Mouse (Mus musculus): Measurements from ENCODE around the gene Fam173a.
"Not testable (repeated sequence)": the region's sequence is repeated elsewhere in the genome, so short reads cannot be mapped to it uniquely, and the experiment has no call there.

The Fam173a gene

DNA sequence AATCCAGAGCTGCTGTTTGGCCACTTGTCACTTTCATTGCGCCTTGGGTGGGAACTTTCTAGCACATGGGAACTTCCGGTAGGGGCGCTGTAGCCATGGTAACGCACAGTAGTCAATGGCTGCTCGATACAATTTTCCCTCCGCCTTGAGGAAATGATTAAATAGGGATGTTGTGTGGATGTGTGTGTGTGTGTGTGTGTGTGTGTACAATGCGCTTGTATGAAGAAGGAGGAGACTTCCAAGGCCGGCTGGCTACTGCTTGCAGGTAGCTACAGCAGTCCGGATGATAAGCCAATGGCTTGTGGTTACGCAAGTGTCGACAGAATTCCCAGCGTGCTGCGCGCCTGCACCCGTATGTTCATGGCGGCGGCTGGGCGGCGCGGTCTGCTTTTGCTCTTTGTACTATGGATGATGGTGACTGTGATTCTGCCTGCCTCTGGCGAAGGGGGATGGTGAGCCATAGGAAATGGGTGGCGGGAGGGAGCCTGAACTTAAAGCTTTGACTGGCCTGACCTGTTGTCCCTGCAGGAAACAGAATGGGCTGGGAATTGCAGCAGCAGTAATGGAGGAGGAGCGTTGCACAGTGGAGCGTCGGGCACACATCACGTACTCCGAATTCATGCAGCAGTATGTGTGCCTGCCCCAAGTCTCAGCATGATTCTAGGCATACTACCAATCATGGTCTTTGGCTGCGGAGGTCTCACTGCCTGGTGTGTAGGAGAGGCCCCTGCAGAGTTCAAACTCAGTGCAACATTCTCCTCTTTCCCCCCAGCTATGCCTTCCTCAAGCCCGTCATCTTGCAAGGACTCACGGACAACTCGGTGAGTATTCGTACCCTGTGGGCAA is 36.2 kb upstream of the Fam173a start, which contains the start of gene Jmjd8:
Gene Jmjd8, plus strand, starts transcription at position 156 of the 846 bp plus-strand sequence.
- peak; percentile 89 for DNase-seq (ENCODE audit: low read depth, low spot score)

GRCm38 (mm10) chr17:25828223-25828594 is 35.5 kb upstream of the Fam173a start:
- DNase-seq (ENCODE audit: low read depth, low spot score), result no peak

DNA sequence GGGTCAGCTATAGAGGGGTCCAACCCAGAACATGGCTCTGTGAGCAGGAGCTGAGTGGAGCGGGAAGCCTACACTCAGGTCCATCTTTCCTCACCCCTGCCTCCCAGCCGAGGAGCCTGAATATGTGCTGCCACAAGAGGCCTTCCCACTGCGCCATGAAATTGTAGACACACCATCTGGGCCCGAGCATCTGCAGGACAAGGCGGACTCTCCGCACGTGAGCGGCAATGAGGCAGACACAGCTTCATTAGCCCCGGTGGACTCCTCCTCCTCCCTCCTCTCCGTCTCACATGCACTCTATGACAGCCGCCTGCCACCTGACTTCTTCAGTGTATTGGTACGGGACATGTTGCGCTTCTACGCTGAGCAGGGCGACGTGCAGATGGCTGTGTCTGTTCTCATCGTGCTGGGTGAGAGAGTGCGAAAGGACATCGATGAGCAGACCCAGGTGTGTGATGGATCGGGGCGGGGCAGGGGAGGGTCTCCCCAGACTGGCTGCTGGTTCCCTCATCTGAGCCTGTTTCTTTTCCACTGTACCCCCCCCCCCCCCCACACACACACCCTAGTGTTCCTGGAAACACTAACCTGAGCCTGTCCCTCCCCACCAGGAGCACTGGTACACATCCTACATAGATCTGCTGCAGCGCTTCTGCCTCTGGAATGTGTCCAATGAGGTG is 35.0 kb upstream of the Fam173a start:
- no peak for DNase-seq (ENCODE audit: low read depth, low spot score)

- no peak for DNase-seq (ENCODE audit: low read depth, low spot score)
Observed at GRCm38 (mm10) chr17:25827011-25827410, 34.3 kb upstream of the Fam173a start.

- DNase-seq (ENCODE audit: low read depth, low spot score), result no peak
Observed at GRCm38 (mm10) chr17:25825984-25826570, 33.4 kb upstream of the Fam173a start.

DNA sequence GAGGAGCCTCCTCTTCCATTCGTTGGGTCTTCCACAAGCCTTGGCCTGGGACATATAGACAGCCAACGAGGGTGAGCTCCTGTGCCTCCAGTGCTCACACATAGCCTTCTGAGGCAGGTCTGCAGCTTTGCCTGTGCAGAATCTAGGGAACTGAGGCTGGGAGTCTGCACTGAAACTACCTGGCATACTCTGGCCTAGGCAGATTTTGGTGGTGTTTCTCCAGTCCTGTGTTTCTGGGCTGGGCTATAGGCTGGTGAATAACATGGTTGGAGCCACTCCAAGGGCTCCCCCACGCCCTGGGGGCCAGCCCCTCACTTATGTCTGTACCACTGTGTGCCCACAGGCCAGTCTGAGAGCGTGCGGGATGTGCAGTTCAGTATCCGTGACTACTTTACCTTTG is 32.6 kb upstream of the Fam173a start:
- DNase-seq (ENCODE audit: low read depth, low spot score), result no peak

- no peak for DNase-seq (ENCODE audit: low read depth, low spot score)
Observed at GRCm38 (mm10) chr17:25824362-25825142, 31.9 kb upstream of the Fam173a start.

DNA sequence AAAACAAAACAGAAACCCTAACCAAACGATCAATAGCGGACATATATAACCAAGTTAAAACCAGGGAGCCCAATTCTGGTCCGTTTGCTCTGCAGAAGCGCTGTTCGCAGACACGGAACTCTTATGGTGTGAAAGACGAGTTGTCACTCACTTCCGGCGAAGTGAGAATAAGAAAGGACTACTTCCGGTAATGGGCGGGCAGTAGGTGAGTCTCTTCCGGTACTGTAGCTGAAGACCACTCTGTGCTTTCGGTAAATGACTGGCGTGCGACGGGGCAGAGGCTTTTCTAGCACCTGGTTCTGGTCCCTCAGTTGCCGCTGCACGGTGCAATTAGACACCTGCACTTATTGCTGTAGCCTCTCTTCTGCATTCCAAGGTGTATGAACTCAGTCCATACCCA is 30.8 kb upstream of the Fam173a start, which contains the start of gene Wdr24:
Gene Wdr24, plus strand, starts transcription at position 176 of the 400 bp plus-strand sequence.
- peak; percentile 94 for DNase-seq (ENCODE audit: low read depth, low spot score)

DNA sequence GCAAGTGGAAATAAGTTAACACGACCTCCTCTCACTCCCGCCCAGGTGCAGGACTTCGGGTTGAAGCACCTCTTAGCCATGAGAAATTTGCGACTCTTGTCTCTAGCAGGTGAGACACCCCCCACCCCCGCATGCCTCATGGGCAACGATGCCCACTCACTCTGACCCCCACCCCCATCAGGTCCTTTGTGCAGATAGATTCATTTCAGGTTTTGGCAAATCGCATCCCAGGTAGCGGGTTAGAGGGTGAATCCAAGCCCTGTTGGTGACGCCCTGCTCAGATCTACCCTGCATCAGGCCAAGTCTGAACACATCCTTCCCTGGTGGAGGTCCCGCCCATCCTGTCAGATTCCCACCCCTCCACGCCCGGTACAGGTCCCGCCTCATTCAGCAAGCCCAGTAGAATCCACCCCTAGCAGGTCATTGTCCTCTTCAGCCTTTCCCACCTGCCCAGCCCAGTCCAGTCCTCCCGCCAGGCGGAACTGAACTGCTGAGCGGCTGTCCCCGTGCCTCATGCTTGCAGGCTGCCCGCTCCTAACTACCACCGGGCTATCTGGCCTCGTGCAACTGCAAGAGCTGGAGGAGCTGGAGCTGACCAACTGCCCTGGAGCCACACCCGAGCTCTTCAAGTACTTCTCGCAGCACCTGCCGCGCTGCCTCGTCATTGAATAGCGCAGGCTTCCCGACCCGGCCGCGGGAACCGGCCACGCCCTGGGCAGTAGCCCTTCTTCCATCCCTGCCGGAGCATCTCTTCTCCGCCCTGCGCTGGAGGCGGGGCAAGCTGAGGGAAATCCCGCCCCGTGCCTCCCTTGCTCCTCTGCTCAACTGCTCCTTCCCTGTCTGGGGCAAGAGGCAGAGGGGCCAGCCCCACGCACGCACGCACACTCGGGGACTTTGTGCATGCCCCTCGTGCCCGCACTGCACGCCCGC is 26.4 kb upstream of the Fam173a start:
- no peak for DNase-seq (ENCODE audit: low read depth, low spot score)

DNA sequence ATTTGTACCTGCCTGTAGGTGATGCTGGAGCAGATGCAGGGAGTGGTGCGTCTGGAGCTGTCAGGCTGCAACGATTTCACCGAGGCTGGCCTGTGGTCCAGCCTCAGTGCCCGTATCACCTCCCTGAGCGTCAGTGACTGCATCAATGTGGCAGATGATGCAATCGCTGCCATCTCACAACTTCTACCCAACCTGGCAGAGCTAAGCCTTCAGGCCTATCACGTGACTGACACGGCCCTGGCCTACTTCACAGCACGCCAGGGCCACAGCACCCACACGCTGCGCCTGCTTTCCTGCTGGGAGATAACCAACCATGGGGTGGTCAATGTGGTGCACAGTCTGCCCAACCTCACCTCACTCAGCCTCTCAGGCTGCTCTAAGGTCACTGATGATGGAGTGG is 25.0 kb upstream of the Fam173a start:
- DNase-seq (ENCODE audit: low read depth, low spot score), result no peak

DNA sequence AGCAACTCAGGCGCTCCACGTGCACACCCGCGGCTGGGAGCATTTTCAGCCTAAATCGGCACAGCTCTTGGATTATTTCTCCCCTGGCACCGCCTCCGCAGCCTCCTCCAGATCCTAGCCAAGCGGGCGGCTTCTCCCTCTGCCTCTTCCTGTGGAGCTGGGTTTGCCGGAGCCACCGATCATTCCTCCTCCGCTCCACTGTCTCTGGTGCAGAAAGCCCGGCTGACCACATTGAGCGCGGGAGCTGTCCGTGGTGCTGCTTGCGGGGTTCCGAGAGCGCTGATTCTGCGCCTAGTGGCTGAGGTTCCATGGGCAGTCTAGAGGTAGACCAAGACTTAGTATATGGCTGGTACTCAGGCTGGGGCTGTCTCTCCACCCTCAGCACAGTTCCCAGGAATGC is 20.8 kb upstream of the Fam173a start:
- peak; percentile 90 for DNase-seq (ENCODE audit: low read depth, low spot score)

DNA sequence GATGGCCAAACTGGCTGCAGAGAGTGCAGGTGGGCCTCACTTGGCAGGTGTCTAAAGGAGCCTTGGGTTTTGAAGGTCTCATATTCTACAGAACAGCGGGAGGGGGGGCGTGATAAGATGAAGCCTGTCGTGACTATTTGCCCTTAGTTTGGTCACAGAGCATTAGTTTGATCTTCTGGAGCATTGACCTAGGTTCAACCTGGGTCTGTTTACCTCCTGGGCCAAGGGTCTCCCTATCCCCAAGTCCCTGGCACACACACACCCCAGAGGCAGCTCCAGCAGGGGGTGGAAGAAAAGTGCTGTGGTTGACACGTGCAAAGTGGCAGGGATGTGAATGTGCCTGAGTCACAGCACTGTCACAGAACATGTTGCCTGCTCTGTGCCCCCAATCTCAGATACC is 18.2 kb upstream of the Fam173a start:
- DNase-seq (ENCODE audit: low read depth, low spot score), result no peak

DNA sequence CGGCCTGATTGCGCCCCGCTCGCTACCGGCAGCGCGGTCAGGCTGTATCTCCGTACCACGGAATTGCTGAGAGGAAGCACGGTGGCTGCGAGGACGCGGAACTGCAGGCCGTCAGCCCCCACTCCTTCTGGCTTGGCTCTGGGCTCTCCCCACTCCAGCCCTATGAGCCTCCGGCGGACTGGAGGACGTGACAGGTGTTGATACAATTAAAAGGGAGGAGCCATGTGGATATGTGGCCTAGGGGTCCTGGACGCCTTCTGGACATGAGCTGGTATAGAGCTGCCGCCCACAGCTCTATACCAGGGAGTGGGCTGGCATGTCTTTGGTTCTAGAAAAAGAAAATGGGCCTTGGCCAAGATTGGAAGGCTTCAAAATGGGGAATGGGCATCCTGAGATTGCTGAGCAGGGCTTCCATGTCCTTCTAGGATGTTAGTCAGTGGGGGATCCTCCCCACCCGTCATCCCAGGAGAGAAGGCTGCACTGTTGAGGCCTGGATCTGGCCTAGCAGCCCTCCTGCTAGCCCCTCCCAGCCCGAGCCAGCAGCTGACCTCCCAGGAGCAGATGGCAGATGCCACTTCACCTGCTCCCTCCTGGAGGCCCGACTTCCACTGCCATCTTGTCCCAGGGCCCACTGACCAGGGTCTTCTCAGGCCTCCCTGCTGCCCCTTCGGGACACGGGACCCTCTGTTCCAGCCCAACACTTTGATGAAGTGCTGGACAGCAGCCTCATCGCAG is 17.1 kb upstream of the Fam173a start:
- DNase-seq (ENCODE audit: low read depth, low spot score), result no peak

DNA sequence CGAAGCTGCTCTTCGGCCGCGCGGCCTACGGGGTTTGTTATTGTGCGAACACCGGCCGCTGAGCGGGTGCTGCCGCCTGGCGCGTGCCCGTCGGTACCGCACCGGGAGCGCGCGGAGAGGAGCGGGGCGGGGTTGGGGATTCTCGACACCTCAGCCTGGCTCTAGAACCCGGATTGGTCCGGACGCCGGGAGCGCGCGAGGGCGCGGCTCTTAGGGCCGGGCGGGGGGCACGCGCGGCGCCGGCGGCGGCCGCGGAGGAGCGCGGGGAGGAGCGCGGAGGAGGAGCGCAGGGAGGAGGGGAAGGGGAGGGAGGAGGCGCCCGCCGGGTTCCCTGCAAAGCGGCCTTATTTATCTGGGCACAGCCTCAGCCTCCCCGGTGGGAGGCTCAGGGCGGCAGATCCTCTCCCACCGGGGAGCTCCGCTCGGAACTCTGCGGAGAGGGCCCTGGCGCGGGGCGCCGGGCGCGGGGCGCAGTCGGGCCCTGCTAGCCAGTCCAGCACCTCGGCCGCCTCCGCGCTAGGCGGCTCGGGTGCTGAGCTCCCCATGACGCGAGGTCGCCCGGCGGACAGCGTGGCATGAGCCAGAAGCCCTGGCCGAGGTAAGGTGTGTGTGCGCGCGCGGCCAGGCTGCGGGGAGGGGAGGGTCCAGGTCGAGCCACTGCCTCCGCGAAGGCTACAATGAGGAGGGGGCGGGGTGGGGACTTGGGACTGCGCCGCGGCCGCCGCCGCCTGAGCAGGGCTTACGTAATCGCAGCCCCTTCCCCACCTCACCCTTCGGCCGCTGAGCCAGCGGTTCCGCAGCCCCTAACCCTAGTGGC is 16.3 kb upstream of the Fam173a start, which contains the start of gene Fbxl16:
Gene Fbxl16, plus strand, starts transcription at position 297 of the 817 bp plus-strand sequence.
- peak; percentile 92 for DNase-seq (ENCODE audit: low read depth, low spot score)

GRCm38 (mm10) chr17:25808028-25808427 is 15.3 kb upstream of the Fam173a start:
- DNase-seq (ENCODE audit: low read depth, low spot score), result no peak

GRCm38 (mm10) chr17:25807452-25807851 is 14.8 kb upstream of the Fam173a start:
- not testable (repeated sequence) for DNase-seq (ENCODE audit: low read depth, low spot score)

DNA sequence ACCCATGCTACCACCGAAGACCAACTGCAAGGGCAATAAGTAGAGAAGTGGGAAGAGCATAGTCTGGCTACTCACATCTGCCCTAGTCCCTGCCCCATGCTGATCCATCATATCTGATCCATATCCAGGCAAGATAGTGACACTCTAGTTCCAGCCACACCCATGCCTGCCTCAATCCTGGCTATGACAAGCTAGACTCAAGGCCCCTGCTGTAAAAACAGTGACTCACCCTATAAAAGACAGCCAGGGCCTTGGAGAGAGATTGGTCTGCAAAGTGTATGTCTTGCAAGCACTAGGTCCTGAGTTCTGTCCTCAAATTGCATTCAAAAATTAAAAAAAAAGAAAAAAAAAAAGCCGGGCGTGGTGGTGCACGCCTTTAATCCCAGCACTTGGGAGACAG is 13.8 kb upstream of the Fam173a start:
- no peak for DNase-seq (ENCODE audit: low read depth, low spot score)

- peak; percentile 86 for DNase-seq (ENCODE audit: low read depth, low spot score)
Observed at GRCm38 (mm10) chr17:25802825-25803517, 10.3 kb upstream of the Fam173a start.
